Mouse (Mus musculus) E14TG2a.4 (cell line): ENCODE data around the gene Rbck1.

Experiments used
- CTCF ChIP-seq: conservative IDR thresholded peaks from 2 replicates; pipeline ENCODE4 v1.5.1; 2014; ENCODE audit warnings: low read length
- NANOG ChIP-seq: IDR thresholded peaks from 2 replicates; pipeline ENCODE4 v1.6.1; 2014; ENCODE audit warnings: borderline replicate concordance, low read length, mixed read lengths
- POU5F1 ChIP-seq: IDR thresholded peaks from 2 replicates; pipeline ENCODE4 v1.6.1; 2014; ENCODE audit warnings: low read length, borderline replicate concordance

DNA sequence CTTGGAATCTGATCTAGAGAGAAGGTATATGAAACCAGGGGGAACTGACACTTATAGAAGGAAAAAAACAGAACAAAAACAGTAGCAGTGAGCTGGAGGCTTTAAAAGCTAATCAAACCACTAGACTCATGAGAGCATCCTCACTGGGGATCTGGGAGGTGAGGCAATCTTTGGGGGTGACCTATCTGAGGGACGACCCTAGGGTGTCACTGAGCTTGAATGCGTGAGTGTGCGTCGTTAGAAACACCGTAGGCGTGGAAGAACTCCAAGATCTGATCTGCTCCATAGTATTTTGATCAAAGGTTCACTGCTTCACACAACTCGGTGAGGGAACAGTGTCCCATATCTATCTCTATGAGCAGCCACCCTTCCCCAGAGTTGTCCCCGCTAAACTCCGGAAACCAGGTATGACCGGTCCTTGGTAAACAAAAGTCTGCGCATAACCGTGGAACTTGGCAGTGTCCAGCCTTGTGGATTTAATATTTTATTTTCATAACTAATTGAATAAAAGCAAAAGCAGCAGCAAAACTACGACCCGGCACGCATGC lies 39.2 kb downstream of the Rbck1 start:
- no peak for TF ChIP-seq CTCF
- TF ChIP-seq POU5F1: no peak
- TF ChIP-seq NANOG: no peak
